Mouse (Mus musculus) spleen, postnatal 10 days (tissue): ENCODE measurements at regions not wholly inside any gene's neighbourhood (a gene's known extent, or its start where the extent isn't known, plus 50 kb on each side); places are given as distances from the start of the nearest gene placed in this dataset.

ENCODE experiments used
- DNase-seq, 2 experiments: peaks; one replicate each; pipeline ENCODE4 v3.0.0; 2021 to 2022; ENCODE audit warnings: low spot score in 2 of 2

DNA sequence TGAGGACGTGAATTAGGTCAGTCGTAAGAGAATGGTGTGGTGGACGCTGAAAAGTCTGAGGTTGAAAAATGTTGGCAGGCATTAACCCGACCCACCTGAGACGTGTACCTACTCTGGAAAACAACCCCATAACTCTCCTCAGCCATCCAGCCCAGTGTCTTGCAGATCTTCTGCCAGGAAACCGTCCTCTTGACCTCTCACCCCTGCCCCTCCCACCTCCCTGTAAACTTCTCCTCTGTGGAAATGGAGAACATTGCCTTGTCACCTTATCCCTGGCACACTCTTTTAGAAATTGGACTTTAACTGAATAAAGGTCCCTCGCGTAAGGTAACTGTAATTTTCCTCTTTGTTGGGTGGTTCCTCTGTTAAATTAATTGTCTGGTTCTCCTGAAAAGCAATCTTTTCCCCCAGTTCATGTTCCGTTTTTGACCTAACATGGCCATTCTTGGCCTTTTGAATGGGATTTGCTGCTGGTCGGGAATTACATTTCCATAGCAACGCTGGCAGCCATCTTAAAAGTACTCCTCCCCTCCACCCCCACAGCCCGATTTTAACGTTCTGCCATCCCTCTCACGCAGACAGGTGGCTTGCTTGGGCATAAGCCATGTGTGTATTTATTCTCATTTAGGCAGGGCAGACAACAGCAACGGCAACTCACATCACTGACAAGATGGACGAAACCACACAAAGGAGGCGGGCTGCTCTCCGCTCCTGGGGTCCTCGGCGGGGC lies 196.8 kb upstream of the 4931429L15Rik start:
- no peak for DNase-seq

DNA sequence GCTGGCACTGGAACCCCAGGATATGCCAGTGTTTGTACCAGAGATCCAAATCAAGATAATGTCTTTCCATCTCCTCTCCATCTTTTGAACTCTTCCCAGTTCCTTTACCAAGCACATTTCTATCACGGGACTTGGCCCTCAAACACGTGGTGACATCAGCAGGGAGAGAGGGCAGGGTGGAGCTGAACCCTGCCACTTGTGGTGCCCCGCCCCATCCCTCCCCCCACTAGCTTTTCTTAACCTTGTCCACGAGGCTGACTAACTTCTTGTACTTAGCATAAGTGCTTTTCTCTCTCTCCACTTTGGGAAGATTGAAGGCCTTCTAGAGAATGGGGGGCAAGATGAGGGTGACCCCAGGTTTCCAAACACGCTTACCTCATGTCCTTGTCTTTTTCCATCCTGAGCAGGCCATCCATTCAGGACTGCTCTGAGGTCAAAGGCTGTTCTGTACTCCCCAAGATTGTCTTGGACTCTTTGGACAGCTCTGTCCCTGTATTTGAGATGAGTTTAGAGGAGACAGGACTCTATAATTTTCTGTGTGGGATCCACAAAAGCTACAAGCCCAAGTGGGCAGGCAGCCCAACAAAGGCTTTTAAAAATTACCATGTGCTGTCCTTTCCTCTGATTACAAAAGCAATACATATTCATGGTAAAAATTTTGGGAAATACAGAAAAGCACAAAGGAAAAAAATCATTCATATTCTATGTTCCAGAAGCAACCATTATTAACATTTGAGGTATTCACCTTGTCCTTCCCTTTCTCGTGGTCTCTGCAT lies 192.7 kb upstream of the 4931429L15Rik start:
- no peak for DNase-seq

DNA sequence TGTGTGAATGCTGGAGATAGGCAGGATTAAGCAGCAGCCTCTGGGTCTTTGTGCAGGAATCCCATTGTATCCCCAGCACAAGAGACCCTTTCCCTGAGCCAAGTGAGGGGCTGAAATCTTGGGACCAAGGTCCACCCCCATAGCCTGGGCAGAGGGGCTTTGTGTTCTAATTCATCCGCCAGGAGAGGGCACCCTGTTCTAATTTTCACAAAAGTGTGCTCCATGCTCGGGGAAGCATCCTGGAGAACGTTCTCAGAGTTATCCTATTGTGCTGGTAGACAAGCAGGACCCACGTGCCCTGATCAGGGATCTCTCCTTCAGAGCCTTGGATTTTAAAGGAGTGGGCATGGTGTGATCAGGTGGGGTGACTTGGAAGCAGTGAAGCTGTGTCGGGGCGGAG lies 191.5 kb upstream of the 4931429L15Rik start:
- DNase-seq: no peak

DNA sequence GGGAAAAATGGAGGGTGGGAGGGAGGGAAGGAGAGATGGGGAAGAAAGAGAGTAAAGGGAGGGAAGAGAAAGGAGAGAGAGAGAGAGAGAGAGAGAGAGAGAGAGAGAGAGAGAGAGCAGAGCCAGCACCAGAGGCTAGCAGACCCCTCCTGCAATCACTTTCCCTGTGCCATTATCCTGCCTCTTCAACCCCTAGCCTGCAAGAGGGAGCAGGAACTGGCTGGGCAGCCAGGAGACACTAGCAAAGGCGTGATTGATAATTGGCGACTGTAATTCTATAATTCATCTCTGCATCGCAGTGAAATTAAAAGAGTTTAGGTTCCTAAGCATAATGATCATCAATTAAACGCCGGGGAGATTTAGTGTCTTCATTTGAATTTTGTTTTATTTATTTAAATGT lies 190.1 kb upstream of the 4931429L15Rik start:
- DNase-seq: no peak

DNA sequence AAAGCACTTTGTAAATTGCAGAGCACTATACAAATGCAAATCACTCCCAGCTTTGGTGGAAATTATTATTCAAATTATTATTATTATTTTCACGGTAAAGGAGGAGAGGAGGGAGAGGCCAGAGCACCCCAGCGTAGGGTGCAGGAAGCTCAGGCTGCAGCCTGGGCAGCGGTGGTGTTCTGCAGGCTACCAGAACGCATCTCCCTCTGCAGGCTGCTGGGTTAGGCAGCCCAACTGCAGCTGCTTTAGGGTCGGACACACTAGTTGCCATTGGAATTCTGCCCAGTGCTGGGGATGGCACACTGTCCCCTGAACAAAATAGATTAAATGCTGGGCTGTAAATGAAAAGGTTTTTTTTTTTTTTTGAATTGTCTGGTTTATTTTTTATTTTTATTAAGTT lies 189.7 kb upstream of the 4931429L15Rik start:
- DNase-seq: no peak

DNA sequence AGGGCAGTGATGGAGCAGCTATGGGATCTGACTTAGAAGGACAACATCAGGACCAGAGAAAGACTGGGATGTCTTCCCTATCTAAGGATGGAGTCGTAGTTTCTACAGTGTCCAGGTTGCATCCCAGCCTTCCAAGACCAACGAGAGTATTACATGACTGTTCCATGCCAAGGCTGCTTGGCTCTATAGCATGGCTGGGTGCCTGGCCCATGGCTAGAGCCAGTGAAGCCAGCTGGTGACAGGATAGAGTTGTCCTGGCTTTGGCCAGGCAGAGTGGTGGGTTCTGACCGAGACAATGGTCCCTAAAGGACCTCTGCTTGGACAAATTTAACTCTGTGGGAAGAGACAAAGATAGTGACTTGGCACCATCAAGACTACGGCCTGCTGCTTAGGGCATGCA lies 187.2 kb upstream of the 4931429L15Rik start:
- DNase-seq: no peak

DNA sequence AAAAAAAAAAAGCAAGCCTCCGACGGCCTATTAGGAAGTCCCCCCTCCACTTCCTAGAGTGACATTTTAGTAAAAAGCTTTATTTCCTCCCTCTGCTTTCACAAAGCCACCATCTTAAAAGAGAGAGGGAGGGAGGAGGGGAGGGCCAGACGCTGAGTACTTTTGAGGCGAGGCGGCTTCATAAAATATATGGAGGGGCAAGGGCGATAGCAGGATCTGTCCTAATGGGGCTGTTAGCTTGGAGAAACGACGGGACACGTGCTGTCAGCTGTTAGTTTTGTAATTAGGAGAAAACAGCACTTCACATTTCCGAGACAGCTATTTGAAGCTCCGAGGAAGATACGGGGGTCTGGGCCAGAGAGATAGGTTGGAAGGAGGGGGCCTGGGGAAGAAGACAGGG lies 184.8 kb upstream of the 4931429L15Rik start:
- DNase-seq: no peak

DNA sequence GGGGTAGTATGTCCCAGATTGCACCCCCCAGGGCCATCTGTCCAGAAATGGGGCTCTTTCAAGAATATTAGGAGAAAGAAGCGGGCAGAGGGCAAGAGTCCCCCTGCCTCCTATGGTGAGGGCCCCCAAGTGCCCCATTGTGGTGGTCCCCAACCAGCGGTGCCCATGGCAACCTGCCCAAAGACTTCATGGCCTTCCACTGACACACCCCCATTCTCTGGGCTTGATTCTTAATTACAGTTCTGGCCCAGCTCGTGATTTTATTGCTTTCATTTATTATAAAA lies 184.3 kb upstream of the 4931429L15Rik start:
- no peak for DNase-seq

DNA sequence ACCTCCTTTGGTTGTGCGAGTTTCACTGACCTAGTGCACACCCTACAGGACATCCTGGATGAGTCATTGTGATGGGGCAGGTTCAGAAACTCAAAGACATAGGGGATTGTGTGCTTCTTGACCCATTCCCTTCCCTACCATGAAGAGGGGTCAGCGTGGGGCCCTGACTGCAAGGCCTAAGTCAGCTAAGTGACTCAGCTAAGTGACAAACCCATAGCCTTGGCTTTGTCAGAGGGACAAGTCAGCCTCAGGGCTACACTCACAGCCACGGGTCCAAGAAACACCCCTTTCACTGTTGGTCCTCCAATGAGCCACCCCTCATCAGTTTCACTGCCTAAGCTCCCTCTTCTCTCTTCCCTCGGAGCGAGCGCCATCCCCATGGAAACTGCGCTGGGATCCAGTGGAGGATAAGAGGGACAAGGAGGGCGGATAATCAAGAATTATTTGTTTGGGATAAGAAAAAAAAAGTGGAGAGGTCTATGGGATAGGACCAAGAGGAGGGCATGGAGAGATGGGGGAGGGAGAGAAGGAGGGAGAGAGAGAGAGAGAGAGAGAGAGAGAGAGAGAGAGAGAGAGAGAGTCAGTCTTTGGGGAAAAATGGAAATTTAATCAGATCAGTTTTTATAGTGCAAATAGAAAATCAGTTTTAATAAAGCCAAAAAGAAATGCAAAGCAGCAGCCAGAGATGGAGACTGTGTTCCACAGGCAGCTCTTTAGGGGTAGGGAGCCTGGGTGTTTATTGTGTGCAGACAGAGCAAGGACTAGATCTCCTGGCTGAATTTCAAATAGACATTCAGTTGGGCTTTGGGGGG lies 183.7 kb upstream of the 4931429L15Rik start:
- no peak for DNase-seq

DNA sequence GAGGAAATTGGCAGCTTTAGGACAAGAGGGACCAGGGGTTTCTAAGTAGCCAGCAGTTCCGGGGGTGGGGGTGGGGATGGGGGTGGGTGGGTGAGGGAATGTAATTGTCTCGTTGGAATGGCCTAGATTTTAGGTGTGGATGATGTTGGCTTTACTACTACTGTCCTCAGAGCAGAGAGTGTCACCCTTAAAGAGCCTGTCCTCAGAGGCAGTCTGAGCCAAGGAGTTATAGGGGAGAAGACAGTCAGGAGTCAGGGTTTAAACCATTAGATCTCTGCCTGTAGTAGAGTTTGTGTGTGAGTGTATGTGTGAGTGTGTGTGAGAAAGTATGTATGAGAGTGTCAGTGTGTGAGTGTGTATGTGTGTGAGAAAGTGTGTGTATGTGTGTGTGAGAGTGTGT lies 179.6 kb upstream of the 4931429L15Rik start:
- no peak for DNase-seq

DNA sequence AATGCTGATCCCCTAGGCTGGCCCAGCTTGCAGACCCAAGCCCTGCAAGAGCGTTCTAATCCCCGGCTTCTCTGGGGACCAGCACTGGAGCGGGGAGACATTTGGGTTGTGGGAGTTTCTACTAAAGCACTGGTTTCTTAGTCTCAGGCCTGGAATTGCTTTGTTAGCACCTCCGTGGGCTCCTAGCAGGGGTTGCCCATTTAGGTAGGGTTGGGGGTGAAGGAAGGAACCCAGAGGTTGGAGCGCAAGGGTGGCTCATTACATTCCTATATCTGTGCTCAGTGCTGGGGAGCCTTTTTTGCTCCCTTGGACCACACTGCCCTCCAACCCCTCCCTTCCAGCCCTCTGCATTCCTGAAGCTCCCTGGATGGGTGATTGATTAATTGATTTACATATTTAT lies 179.1 kb upstream of the 4931429L15Rik start:
- no peak for DNase-seq

DNA sequence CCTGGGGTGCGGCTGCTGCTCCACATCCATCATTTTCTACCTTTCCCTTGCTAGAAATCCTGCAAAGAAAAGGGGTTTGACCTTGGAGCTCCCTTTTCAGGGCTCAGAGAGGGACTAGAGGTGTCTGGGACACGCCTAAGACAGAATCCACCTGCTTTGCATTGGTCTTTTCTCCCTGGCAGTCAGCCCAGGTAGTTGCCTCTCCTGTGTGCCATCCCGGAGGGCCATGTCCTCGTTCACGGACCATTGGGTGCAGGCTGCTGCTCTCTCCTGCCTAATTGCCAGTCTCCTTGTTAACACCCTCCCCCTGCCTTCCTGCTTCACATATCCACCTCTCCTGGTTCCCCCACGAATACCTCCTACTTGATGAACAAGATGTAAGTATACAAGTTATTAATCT lies 175.5 kb upstream of the 4931429L15Rik start:
- DNase-seq: no peak

DNA sequence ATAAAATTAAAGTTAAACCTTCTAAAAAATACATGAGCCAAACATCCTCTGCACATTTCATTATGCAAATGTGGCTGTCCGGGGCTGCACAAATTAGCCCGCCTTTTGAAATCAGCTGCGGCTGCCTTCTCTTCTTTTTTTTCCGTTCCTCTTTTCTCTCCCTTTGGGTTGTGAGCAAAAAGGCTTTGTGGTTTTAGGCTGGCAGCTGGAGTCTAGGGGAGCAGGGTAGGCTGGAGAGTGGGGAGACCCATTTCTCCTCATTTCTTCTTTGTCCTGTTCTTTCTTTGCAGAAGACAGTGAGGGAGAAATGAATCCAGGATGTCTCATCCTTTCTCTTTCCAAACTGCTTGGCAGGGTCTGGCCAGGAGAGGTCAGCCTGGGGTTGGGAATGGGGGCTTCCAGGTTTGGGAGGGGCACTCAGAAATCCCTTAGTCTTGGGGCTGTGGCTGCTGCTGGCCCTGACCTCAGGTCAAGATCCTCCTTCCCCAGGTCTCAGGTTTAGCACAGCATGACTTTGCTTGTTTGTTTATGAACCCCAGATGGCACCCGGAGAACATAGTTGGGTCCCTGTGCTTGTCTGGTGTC lies 163.2 kb upstream of the 4931429L15Rik start:
- DNase-seq: no peak

DNA sequence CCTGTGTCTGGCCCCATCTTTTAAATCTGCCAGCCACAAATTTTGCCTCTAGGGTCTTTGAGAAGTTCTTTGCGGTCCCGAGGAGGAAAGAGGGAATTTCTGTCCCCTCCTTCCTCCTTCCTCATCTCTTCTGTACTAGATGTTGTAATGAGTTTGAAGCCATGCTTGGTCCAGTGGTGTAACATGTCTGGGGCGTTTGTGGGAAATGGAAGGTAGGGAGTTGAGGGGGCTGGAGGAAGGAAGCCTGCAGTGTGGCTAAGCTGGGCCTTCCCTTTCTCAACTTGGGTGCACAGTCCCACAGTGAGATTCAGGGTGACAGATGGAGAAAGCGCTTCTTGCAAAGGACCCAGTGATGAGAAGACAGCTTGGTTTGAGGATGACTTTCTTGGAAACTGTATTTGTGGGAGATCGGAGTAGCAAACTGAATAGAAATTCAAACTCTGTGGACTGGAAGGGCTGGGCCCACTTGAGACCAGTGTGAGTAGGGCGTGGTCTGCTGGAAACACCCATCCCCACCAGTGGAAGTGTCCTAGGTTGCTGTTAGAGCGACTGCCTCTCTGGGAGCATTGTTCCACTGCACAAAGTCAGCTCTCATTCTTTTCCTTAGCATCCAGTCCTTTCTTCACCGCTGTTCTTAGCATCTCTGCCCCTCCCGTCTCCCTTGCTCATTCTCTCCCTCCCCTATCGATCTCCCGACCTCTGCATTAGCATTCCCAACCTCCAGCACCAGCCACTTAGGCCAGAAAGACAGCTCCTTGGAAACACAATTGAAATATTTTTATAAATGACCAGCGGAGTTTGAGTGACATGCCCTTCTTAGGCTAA lies 162.5 kb upstream of the 4931429L15Rik start:
- DNase-seq: no peak

DNA sequence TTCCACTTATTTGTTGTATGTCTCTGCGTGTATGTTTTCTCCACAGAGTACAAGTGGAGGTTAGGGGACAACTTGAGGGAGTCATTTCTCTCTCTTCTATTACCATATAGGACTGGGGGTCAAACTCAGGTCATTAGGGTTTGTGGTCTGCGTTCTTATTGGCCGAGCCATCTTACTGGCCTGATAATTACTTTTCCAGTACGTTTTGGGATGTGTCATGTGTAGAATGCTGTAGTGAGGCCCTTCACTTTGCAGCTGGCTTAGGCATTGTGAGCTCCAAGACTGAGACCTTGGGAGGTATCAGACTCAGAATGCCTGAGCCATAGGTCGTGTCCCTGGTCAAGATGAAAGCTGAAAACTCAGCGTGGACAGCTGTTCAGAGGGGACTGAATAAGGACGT lies 161.7 kb upstream of the 4931429L15Rik start:
- no peak for DNase-seq

DNA sequence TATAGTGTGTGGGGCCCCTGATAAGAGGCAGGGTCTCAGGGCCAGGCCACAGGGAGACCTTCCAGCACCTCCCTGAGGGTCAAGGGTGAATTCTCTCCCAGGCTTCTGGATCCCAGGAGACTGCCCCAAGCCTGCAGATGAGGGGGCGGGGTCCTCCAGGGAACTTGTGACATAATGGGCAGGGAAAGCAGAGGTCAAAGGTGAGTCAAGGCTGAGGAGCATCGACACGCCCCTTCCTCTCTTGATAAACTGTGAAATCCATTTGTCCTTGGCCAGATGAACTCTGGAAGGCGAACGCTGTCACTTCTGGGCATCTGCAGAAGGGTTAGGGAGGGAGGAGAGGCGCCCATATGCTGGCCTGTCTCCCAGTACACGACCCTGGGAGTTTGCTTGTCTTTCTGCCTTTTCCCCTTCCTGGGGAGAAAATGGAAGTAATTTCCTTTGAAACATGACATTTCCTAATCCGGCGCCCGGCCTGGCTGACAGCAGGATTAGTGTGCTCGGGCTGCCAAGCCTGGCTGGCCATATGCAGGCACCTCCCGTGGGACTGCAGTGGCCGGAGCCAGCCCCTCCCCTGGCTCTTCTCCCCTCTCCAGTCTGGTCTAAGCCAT lies 160.4 kb upstream of the 4931429L15Rik start:
- peak in 1 of 2 experiments; percentile 24 for DNase-seq

DNA sequence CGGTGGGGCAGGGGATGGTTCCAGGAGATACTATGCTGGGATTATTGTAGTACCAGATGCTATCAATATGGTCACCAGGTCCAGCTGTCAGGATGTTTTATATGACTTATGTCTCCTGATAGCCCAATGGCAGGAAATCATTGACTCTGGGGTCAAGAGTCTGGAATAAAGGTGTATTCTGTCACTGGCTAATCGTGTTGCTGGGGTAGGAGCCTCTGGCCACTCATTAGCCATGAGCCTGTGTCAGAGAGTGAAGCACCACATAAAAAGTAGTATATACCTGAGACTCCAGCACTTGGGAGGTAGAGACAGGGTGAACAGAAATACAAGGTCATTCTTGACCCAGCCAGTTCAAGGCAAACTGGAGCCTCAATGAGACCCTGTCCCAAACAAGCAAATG lies 158.8 kb upstream of the 4931429L15Rik start:
- DNase-seq: no peak

DNA sequence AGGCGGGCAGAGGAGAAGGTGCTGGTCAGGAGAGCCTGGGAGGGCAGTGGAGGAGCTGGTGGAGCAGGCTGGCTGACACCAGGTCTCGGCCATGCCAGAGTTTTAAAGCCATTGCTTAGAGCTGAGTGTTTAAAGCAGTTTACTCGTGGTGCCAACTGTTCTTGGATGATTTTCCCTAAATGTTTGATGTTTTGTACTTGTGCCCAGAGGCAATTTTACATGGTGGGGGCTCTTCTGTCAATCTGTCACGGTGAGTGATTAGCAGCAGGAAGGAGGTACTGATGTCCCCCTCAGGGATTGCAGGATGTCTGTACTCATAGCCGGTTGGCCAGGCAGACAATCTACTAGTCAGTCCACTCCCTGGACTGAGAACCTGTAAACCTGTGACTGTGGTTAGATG lies 156.7 kb upstream of the 4931429L15Rik start:
- no peak for DNase-seq

DNA sequence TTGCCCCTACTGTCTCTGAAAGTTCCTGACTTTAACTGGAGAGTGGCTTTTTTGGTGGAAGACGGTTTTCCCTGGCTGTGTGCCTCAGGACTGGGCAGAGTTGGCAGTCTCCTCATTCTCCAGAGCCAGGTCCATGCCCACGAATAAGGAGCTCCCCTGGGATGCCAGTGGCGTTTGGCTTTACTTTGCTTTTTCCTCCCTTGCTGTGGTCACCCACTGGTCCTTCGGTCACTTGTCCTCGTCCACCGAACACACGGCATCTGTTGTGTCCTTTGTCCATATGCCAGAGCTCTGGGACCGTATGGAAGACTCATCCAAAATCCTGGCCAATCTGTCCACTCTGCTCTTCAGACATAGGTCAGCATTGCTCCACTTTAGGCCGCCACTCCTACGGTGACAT lies 153.9 kb upstream of the 4931429L15Rik start:
- no peak for DNase-seq

DNA sequence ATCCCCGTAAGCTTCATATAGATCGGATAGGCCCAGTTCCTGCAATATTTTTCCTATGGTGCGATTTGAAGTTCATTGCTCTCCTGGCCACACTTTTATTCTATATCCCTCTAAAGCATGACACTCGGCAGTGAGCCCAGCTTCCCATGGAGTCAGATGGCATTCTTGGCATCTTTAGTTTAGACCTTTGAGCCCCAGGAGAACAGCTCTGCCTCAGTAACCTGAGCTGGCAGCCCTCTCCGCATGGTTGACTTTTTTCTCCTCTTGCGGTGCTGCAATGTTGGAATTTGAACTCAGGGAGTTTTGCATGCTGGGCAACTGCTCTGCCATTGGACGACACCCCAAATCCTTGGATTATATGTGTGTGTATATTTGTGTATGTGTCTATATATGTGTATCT lies 149.7 kb upstream of the 4931429L15Rik start:
- no peak for DNase-seq

DNA sequence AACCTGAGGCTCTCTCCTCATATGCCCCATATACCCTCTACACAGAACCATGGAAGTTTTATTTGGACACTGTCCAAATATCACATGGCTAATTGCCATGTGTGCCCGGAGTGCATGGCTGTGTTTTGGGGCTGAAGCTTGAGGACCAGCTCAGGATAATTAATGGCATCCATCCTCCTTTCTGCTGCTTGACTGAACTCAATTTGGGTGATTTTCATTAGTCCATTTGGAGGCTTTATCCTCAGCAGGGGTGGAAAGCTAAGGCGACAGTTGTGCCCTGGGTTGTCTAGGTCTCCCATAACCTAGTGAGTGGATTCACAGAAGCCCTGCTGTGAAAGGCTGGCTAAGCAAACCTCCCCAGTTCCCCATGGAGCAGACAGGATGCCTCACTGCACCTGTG lies 148.5 kb upstream of the 4931429L15Rik start:
- no peak for DNase-seq
